Mouse (Mus musculus): ENCODE data around the gene Frmd4a. TPM values are rescaled to one million over a fixed set of nuclear protein-coding genes. Genes with fewer than 3 reads are reported as not detected.

The Frmd4a gene
- polyA plus RNA-seq, 1 experiment, result 22.8 TPM

DNA sequence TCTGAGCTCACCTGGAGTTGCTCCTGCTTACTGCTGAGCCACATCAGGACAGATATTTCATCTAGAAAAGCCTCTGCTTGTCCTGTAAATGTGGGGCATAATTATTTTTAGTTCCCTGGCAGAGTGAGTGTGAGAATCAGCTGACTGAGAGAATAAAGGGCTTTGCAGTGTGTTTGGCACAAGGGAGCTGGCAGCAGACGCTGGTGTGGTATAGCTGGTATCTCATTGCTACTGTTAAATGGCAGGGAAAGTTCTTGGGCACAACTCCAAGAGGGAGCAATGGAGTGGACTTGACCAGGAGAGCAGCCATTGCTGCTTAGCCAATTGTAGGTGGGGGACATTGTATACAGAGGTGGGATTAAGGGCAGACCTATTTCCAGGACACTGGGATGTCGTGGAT is 83.9 kb downstream of the Frmd4a start:
- no peaks in the 10 kb centered on the region for H3K4me1 ChIP-seq (ENCODE audit: control insufficient read depth, insufficient read depth, low read length)
- no peak overlapping the region for H3K4me3 ChIP-seq (replicated peaks; ENCODE audit: control insufficient read depth, low read depth, low read length)
- no peak overlapping the region for H3K27ac ChIP-seq (ENCODE audit: control insufficient read depth, insufficient read depth, low read depth, low read length, poor library complexity)
- WGBS, result 79% methylated on average over 2 of the region's 2 CpGs
- TF ChIP-seq POLR2A (IDR thresholded peaks at IDR 0.05; ENCODE audit: borderline replicate concordance, control insufficient read depth, low read depth, low read length) (no peak), CTCF (IDR thresholded peaks at IDR 0.05; ENCODE audit: control insufficient read depth, insufficient read depth, low read length) (no peak)

DNA sequence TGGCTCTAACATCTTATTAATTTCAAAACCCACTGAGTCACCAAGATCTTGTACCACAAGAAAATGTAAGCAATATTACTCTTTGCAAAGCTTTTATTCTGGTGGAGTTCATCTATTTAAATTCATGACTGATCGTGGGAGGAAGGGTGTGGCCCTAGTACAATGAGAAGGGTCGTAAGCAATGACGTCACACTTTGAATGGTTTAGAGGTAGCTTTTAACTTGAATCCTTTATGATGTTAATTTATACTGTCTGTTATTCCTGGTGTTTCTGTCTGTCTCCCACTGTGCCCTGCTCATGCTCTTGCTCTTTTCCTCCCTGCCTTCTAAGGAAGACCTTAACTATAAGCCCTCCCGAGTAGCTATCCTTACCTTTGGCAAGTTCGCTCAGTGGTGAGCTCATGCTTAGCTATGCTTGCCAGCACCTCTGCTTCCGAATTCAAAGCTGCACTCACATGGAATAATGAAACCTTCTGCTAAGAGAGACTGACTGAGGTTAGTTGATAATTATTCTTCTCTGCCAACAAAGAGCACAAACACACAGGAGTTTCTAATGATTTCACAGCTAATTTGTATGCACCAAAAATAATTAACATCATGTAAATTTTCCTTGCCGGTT is 95.9 kb downstream of the Frmd4a start:
- TF ChIP-seq CTCF (IDR thresholded peaks at IDR 0.05; ENCODE audit: control insufficient read depth, insufficient read depth, low read length) (no peak), POLR2A (IDR thresholded peaks at IDR 0.05; ENCODE audit: borderline replicate concordance, control insufficient read depth, low read depth, low read length) (no peak)
- Histone ChIP-seq H3K4me1 (ENCODE audit: control insufficient read depth, insufficient read depth, low read length) (no peaks in the 10 kb centered on the region; the same call in 1 of the 2 replicates), H3K27ac (ENCODE audit: control insufficient read depth, insufficient read depth, low read depth, low read length, poor library complexity) (no peak overlapping the region), H3K4me3 (replicated peaks; ENCODE audit: control insufficient read depth, low read depth, low read length) (no peak overlapping the region)
- WGBS, result 77% methylated on average over 7 of the region's 7 CpGs

DNA sequence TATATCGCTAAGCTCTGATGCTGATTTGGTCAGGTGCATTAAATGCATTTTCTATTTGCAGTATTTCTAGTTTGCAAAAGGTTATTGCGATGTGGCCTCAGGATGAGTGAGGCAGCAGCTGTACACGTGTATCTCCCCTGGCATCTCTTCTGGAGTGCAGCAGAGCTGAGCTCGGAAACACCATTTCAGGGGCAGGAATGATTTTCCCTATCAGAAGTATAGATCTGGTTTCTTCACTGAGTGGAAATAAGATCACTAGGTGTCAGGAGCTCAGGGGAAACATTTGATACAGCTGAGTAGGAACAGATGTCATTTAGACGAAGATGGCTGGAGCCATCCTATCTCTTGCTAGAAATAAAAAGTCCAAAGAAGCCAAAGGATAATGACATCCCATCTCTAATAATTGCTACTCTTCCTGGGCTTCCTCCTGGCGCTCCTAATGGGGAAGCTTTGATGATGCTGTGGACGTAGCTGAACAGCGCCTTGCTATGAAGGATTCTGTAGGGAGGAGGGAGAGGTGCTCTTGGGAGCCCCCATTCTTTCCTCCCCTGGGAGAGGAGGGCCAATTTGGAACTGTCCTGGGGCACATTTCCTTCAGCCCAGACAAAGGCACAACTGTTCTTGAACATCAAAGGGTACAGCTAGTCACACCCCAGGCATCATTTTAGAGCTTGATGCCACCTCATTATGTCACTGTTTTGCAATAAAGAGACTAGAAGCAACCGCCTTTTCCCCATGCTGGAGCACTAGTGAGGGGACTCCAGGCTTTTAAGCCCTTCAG is 102.4 kb downstream of the Frmd4a start:
- WGBS, result 75% methylated on average over 9 of the region's 9 CpGs
- Histone ChIP-seq H3K27ac (ENCODE audit: control insufficient read depth, insufficient read depth, low read depth, low read length, poor library complexity) (no peak overlapping the region), H3K4me3 (replicated peaks; ENCODE audit: control insufficient read depth, low read depth, low read length) (no peak overlapping the region), H3K4me1 (ENCODE audit: control insufficient read depth, insufficient read depth, low read length) (no peaks in the 10 kb centered on the region; the same call in 1 of the 2 replicates)
- no peak for TF ChIP-seq CTCF (IDR thresholded peaks at IDR 0.05; ENCODE audit: control insufficient read depth, insufficient read depth, low read length)
- no peak for TF ChIP-seq POLR2A (IDR thresholded peaks at IDR 0.05; ENCODE audit: borderline replicate concordance, control insufficient read depth, low read depth, low read length)

DNA sequence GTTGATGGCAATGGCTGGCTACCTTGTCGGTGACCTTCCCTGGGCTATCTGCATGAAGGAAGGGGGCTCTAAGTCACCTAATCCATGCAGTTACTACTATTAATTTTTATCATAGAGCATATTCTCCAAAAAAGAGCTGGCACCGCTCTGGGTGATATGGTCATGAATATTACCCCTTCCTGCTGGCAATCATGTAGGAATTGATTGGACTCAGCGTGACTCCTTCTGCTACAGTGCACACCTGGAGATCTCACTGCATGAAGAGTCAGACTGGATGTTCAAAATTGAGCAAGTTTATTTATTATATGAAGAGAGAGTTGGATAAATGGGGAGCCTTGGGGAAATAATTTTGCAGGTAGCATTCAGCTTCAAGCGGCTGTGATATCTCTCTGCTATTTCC is 113.7 kb downstream of the Frmd4a start:
- TF ChIP-seq POLR2A (IDR thresholded peaks at IDR 0.05; ENCODE audit: borderline replicate concordance, control insufficient read depth, low read depth, low read length) (no peak), CTCF (IDR thresholded peaks at IDR 0.05; ENCODE audit: control insufficient read depth, insufficient read depth, low read length) (no peak)
- no peaks in the 10 kb centered on the region for H3K4me1 ChIP-seq (ENCODE audit: control insufficient read depth, insufficient read depth, low read length)
- 86% methylated on average over 4 of the region's 4 CpGs for WGBS
- H3K4me3 ChIP-seq (replicated peaks; ENCODE audit: control insufficient read depth, low read depth, low read length), result no peak overlapping the region
- H3K27ac ChIP-seq (ENCODE audit: control insufficient read depth, insufficient read depth, low read depth, low read length, poor library complexity), result no peak overlapping the region

DNA sequence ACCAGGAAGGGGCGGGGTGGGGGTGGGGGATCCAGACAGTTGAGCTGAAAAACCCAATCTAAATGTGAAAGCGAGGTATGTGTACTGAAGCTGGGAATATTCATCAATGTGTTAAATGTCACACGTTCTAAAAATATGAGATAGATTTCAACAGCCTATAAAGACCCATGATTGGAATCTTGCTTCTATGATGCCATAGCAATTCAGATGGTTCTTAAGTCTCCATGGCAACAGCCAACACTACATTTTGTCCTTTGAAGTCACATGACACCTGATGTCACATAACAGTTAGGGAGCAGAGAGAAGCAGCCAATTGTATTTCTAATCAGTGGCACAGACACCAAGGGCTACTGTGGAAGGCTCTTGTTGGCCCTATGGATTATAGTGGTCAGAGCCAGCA is 120.0 kb downstream of the Frmd4a start:
- Histone ChIP-seq H3K4me1 (ENCODE audit: control insufficient read depth, insufficient read depth, low read length) (no peaks in the 10 kb centered on the region), H3K27ac (ENCODE audit: control insufficient read depth, insufficient read depth, low read depth, low read length, poor library complexity) (no peak overlapping the region), H3K4me3 (replicated peaks; ENCODE audit: control insufficient read depth, low read depth, low read length) (no peak overlapping the region)
- 72% methylated on average over 3 of the region's 3 CpGs for WGBS
- TF ChIP-seq POLR2A (IDR thresholded peaks at IDR 0.05; ENCODE audit: borderline replicate concordance, control insufficient read depth, low read depth, low read length) (no peak), CTCF (IDR thresholded peaks at IDR 0.05; ENCODE audit: control insufficient read depth, insufficient read depth, low read length) (no peak)

DNA sequence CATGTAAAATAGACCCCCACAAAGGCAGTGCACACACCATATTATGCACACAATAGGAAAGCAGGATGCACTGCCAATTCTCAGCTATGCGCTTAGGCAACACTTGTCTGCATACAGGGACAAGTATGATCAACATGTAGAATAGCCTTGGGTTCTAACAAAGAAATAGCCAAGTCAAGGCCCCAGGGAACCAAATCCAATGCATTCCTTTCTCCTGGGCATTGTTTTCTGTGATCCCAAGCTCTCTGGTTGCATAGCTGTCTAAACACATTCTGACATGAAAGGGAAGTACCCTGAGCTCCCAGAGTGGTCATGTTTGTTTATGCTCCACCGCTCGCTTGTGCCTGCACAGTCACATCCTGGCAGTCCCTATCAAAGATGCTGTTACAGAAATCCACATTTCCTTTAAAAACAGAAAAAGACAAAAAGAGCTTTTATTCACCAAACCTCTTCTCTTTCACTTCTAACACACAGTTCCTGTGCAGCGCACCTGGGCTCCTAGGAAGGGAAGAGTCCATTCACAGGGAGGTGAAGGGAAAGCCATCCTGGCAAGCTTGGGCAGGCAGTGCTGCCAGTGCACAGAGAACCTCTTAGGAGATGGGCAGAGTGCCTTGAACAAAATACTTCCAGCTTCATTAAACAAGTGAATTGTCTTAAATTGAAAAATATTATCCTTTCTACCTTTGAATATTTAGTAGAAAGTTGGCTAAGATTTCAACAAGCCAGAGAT is 124.9 kb downstream of the Frmd4a start:
- TF ChIP-seq POLR2A (IDR thresholded peaks at IDR 0.05; ENCODE audit: borderline replicate concordance, control insufficient read depth, low read depth, low read length), result no peak
- Histone ChIP-seq H3K27ac (ENCODE audit: control insufficient read depth, insufficient read depth, low read depth, low read length, poor library complexity) (no peak overlapping the region), H3K4me1 (ENCODE audit: control insufficient read depth, insufficient read depth, low read length) (no peaks in the 10 kb centered on the region), H3K4me3 (replicated peaks; ENCODE audit: control insufficient read depth, low read depth, low read length) (no peak overlapping the region)
- 69% methylated on average over 4 of the region's 4 CpGs for WGBS

DNA sequence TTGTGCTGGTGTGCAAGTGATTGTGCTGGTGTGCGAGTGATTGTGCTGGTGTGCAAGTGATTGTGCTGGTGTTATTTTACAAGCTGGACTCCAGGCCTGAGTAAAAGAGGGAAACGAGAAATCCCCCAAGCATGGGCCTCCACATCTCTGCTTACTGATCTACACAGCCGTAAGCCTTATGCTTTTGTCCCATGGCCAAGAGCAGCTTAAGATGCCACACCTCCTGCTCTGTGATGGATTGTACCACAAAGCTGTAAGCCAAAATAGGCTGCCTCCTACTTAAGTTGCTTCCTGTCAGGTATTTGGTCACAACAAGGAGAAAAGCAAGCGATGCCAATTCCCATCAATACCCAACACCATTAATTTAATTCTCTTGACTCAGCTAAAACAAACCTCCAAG is 126.9 kb downstream of the Frmd4a start:
- H3K4me1 ChIP-seq (ENCODE audit: control insufficient read depth, insufficient read depth, low read length), result no peaks in the 10 kb centered on the region
- TF ChIP-seq CTCF (IDR thresholded peaks at IDR 0.05; ENCODE audit: control insufficient read depth, insufficient read depth, low read length) (no peak), POLR2A (IDR thresholded peaks at IDR 0.05; ENCODE audit: borderline replicate concordance, control insufficient read depth, low read depth, low read length) (no peak)
- WGBS, result 82% methylated on average over 4 of the region's 4 CpGs
- H3K27ac ChIP-seq (ENCODE audit: control insufficient read depth, insufficient read depth, low read depth, low read length, poor library complexity), result no peak overlapping the region
- no peak overlapping the region for H3K4me3 ChIP-seq (replicated peaks; ENCODE audit: control insufficient read depth, low read depth, low read length)

DNA sequence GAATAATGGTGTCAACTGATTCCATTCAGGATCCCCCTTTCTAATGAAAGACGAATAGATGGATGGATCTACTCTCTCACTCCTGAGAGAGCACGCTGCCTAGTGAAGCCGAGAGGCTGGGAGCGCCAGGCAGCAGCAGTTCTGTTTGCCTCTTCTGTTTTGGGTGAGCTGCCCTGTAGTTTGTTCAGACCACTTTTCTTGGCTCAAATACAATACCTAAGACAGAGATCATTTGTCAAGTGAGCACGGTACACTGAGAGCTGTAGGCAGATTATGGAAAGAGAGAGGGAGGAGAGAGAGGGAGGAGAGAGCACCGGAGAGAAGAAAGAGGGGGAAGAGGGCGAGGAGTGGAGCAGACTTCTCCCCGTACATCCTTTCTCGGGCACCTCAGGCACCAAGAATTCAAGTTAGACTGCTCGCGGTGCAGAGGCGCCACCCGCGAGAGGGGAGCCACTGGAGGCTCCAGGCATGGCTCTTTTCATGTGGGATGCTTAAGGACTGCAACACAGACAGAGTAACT is 135.1 kb downstream of the Frmd4a start:
- no peak overlapping the region for H3K4me3 ChIP-seq (replicated peaks; ENCODE audit: control insufficient read depth, low read depth, low read length)
- 13% methylated on average over 14 of the region's 14 CpGs for WGBS
- H3K27ac ChIP-seq (ENCODE audit: control insufficient read depth, insufficient read depth, low read depth, low read length, poor library complexity), result no peak overlapping the region
- no peaks in the 10 kb centered on the region for H3K4me1 ChIP-seq (ENCODE audit: control insufficient read depth, insufficient read depth, low read length)
- TF ChIP-seq POLR2A (IDR thresholded peaks at IDR 0.05; ENCODE audit: borderline replicate concordance, control insufficient read depth, low read depth, low read length), result no peak
- TF ChIP-seq CTCF (IDR thresholded peaks at IDR 0.05; ENCODE audit: control insufficient read depth, insufficient read depth, low read length), result no peak

Data from bone marrow, adult 2 months (tissue).